Mouse (Mus musculus): ENCODE data around the gene Ugt2b5.
"Not testable (repeated sequence)": the region's sequence is repeated elsewhere in the genome, so short reads cannot be mapped to it uniquely, and the experiment has no call there.

Gene Ugt2b5

GRCm38 (mm10) chr5:87140196-87140595, at the start of gene Ugt2b5:
Gene Ugt2b5 (minus strand): TSS chr5:87140318.
- not testable (repeated sequence) for ATAC-seq (ENCODE audit: insufficient number of reproducible peaks, low FRiP score, low TSS enrichment)

- not testable (repeated sequence) for ATAC-seq (ENCODE audit: insufficient number of reproducible peaks, low FRiP score, low TSS enrichment)
Measured at GRCm38 (mm10) chr5:87175780-87176179, 35.7 kb upstream of the Ugt2b5 start.

GRCm38 (mm10) chr5:87174671-87175070, 34.6 kb upstream of the Ugt2b5 start:
- ATAC-seq (ENCODE audit: insufficient number of reproducible peaks, low FRiP score, low TSS enrichment): no peak

- no peak for ATAC-seq (ENCODE audit: insufficient number of reproducible peaks, low FRiP score, low TSS enrichment)
Measured at GRCm38 (mm10) chr5:87147741-87148454, 7.8 kb upstream of the Ugt2b5 start.

- ATAC-seq (ENCODE audit: insufficient number of reproducible peaks, low FRiP score, low TSS enrichment): peak; percentile 45; the same call in 1 of the 2 replicates
Measured at GRCm38 (mm10) chr5:87142865-87143456, 2.8 kb upstream of the Ugt2b5 start.

GRCm38 (mm10) chr5:87103697-87104096, 36.4 kb downstream of the Ugt2b5 start:
- ATAC-seq (ENCODE audit: insufficient number of reproducible peaks, low FRiP score, low TSS enrichment): not testable (repeated sequence)

- no peak for ATAC-seq (ENCODE audit: insufficient number of reproducible peaks, low FRiP score, low TSS enrichment)
Measured at GRCm38 (mm10) chr5:87092346-87093027, 47.6 kb downstream of the Ugt2b5 start, which contains the start of gene Ugt2b36. Gene Ugt2b36 (minus strand): TSS chr5:87092555.

- no peak for ATAC-seq (ENCODE audit: insufficient number of reproducible peaks, low FRiP score, low TSS enrichment)
Measured at GRCm38 (mm10) chr5:87091111-87091510, 49.0 kb downstream of the Ugt2b5 start.

- no peak for ATAC-seq (ENCODE audit: insufficient number of reproducible peaks, low FRiP score, low TSS enrichment)
Measured at GRCm38 (mm10) chr5:87089264-87089663, 50.9 kb downstream of the Ugt2b5 start.

GRCm38 (mm10) chr5:87086269-87086668, 53.8 kb downstream of the Ugt2b5 start:
- ATAC-seq (ENCODE audit: insufficient number of reproducible peaks, low FRiP score, low TSS enrichment): no peak
